Mouse (Mus musculus) G1E (cell line): Measurements from ENCODE around the gene Lamtor2.

Source experiments
- CTCF ChIP-seq: IDR thresholded peaks from 2 replicates; pipeline ENCODE4 v1.5.1; 2012; ENCODE audit warnings: low read depth, low read length, inconsistent platforms, mixed read lengths
- GATA1 ChIP-seq: IDR thresholded peaks from 2 replicates; pipeline ENCODE4 v1.6.1; 2012; ENCODE audit warnings: borderline replicate concordance, low read length, inconsistent platforms, mixed read lengths
- GATA2 ChIP-seq: IDR thresholded peaks from 2 replicates; pipeline ENCODE4 v1.6.1; 2012; ENCODE audit warnings: low read depth, low read length, inconsistent platforms, borderline replicate concordance
- POLR2AphosphoS5 ChIP-seq: IDR thresholded peaks from 2 replicates; pipeline ENCODE4 v1.6.1; 2012; ENCODE audit warnings: low read depth, low read length, inconsistent platforms; ENCODE audit not compliant: insufficient replicate concordance

DNA sequence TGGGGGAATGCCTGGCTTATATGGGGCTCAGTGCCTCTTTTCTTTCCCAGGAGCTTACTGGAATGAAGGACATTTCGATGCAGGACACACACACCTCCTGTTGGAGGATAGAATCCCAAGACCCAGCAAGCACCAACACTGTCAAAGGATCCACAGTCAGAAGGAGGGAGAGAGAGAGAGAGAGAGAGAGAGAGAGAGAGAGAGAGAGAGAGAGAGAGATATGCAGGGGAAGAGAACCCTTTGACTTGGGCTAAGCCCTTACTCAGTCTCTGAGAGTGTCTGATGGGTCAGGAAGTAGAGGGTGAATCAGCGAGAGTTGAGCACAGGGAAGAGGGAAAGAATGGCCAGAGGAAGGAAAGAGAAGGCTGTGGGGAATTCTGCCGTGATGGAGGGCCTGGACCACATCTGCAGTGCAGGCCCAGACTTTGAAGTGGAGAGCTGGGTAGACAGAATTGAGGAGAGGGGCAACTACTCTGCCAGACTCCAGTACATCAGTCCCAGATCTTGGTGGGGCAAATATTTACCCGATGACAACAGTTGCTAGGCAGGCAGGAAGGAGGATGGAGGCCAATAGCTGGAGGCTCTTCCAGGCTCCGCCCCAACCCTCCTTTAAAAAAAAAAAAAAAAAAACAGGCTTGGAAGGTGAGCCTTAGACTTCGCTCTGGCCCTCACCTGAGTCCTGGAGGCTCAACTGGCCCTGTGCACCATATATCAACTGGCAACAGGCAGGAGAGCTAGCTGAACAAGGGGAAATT lies 40.6 kb downstream of the Lamtor2 start:
- TF ChIP-seq GATA1: no peak
- TF ChIP-seq CTCF: no peak
- no peak for TF ChIP-seq GATA2
- TF ChIP-seq POLR2AphosphoS5: no peak
